Mouse (Mus musculus) small intestine, adult 2 months (tissue): ENCODE measurements around the gene Tmem86a.

ENCODE experiments used
- CTCF ChIP-seq: fragments of 200-500 bp; IDR thresholded peaks from 2 replicates; pipeline ENCODE4 v1.5.1; 2012; ENCODE audit warnings: low read depth, mild to moderate bottlenecking, control low read depth, inconsistent platforms, low read length, moderate library complexity, mixed read lengths; ENCODE audit not compliant: insufficient replicate concordance, insufficient read length; ENCODE audit errors: extremely low read depth
- POLR2A ChIP-seq: fragments of 200-500 bp; IDR thresholded peaks from 2 replicates; pipeline ENCODE4 v1.6.1; 2012; ENCODE audit warnings: low read depth, mild to moderate bottlenecking, control low read depth, inconsistent platforms, low read length, moderate library complexity

GRCm38 (mm10) chr7:47035426-47035825 is 15.0 kb upstream of the Tmem86a start:
- TF ChIP-seq CTCF (no peak), POLR2A (no peak)
